Mouse (Mus musculus) macrophage (primary cell): ENCODE measurements at regions not wholly inside any gene's neighbourhood (a gene's known extent, or its start where the extent isn't known, plus 50 kb on each side); places are given as distances from the start of the nearest gene placed in this dataset.

Experiments used
- H3K27ac ChIP-seq: fragments of 350-480 bp; formaldehyde crosslinking; 2 replicates; pipeline ENCODE4 v1.9.0; 2021
- H3K36me3 ChIP-seq: fragments of 350-480 bp; formaldehyde crosslinking; 2 replicates; pipeline ENCODE4 v1.9.0; 2021; ENCODE audit errors: inconsistent target
- H3K4me3 ChIP-seq: fragments of 350-480 bp; formaldehyde crosslinking; 2 replicates; pipeline ENCODE4 v1.9.0; 2021; ENCODE audit errors: inconsistent target
- H3K79me2 ChIP-seq: fragments of 350-480 bp; formaldehyde crosslinking; 2 replicates; pipeline ENCODE4 v1.9.0; 2021; ENCODE audit errors: inconsistent target
- WGBS: methylation state at CpG from one replicate; pipeline ENCODE4 v1.1.7; 2026; ENCODE audit warnings: inconsistent platforms; ENCODE audit not compliant: missing documents; 5-methylcytosine and 5-hydroxymethylcytosine counted together

DNA sequence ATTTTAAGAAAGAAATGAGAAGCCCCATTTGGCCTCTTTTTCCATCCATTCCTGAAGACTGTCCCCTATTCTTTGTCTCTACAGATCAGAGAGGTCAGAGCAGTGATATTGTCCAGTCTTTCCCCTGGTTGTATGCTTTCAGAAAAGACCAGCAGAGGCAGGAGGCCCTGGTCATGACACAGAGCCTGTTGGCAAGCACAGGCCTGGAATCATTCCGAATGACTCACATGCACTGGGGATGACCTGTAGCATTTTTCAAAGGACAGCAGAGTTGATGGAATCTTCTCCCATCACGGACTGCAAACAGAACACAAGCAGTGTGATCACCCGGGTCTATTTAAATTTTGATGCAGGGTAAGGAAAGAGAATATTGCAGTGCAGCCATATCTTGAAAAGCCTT lies 50.2 kb upstream of the Nxt1 start:
- Histone ChIP-seq H3K4me3 (no peak overlapping the region), H3K36me3 (no peaks in the 10 kb centered on the region), H3K27ac (no peak overlapping the region), H3K79me2 (no peaks in the 10 kb centered on the region)
- 100% methylated on average over 3 of the region's 3 CpGs for WGBS

DNA sequence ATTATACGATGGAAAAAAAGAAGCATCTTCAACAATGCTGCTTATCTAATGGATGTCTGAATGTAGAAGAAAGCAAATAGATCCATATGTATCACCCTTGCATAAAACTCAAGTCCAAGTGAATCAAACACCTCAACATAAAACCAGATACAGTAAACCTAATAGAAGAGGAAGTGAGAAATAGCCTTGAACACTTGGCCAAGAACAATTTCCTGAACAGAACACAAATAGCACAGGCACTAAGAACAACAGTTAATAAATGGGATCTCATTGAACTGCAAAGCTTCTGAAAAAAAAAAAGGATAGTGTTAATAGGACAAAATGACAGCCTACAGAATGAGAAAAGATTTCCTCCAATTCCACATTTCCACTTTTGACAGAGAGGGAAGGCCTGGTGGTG lies 60.5 kb upstream of the Nxt1 start:
- Histone ChIP-seq H3K27ac (no peak overlapping the region), H3K79me2 (no peaks in the 10 kb centered on the region), H3K36me3 (no peaks in the 10 kb centered on the region), H3K4me3 (no peak overlapping the region)
- 89% methylated on average over 1 of the region's 1 CpGs for WGBS

DNA sequence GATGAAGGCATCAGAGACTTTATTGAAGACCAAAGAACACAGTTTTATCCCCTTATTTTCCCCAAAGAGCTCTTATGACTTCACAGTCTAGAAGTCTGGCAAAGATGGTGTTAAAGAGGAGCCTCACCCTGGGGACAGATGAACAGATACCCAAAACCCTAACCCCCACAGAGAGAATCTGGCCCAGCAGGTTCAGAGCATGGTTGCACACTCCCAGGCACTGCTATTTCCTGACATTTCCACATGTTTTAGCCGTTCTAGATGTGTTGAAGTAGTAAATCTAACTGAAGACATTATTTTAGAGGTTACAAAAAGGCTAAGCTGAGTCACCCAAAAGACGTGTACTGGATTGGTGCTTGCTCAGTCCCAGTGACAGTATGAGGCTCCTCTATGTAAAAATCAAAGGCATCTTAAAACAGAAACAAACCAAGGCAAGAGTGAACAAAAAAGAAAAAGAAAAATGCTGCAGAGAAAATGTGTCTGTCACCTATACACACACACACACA lies 66.9 kb upstream of the Nxt1 start:
- no peak overlapping the region for H3K27ac ChIP-seq
- H3K36me3 ChIP-seq, result no peaks in the 10 kb centered on the region
- no peaks in the 10 kb centered on the region for H3K79me2 ChIP-seq
- H3K4me3 ChIP-seq, result no peak overlapping the region
- 31% methylated on average over 2 of the region's 2 CpGs for WGBS

DNA sequence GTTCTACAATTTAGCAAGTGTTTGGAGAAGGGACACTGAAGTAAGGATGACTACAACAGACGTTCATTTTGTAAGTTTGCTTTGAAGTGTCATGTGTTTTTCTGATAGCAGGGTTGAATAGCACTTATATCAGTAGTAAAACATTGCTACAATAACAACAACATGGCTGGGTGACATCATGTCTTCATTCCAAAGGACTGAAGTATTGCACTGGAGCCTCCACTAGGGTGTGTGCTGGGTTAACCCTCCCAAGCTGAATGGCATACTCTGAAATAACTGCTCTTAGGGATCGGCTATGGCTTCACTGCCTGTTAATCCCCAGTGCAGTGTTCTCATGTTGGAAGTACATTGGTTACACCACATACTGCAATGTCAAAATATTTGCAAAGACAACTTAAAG lies 68.5 kb upstream of the Nxt1 start:
- Histone ChIP-seq H3K4me3 (no peak overlapping the region), H3K36me3 (no peaks in the 10 kb centered on the region), H3K79me2 (no peaks in the 10 kb centered on the region), H3K27ac (no peak overlapping the region)
- 89% methylated on average over 2 of the region's 2 CpGs for WGBS

DNA sequence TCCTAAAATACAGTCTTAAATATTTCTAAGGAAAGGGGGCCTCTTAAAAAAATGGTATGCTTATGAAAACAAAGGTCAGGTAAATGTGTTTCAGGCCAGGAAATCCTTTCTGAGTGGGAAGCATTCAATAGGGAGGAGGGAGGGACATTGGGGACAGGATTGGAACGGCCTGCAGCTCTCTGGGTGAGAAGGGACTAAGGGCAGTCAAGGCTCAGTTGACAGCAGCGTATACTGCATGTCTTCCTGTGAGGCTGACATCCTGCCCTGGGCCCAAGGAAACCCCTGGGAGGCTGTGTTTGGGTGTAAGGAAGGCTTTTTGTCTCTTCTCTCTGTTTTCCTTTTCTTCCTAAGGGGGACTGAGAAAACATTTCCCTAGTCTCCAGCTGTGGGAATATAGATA lies 69.1 kb upstream of the Nxt1 start:
- Histone ChIP-seq H3K79me2 (no peaks in the 10 kb centered on the region), H3K27ac (no peak overlapping the region), H3K4me3 (no peak overlapping the region), H3K36me3 (no peaks in the 10 kb centered on the region)
- WGBS, result 85% methylated on average over 2 of the region's 2 CpGs

DNA sequence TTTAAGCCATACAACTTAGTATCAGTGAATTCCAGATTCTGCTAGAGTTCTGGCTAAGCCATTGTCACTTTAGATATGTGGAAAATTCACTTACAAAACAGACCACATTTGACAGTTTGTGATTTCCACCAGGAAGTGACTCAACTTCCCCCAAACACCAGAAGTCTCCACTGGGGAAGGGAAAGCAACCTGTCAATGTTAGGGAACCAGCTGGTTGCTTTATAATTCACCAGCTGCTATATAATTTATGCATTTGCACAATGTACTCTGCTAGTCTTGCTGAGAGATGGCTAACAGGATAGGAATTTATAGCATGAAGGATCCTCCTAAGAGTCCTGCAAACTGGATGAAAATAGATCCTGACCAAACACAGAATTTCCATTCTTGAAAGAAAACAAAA lies 72.9 kb upstream of the Nxt1 start:
- Histone ChIP-seq H3K36me3 (no peaks in the 10 kb centered on the region), H3K4me3 (no peak overlapping the region), H3K79me2 (no peaks in the 10 kb centered on the region), H3K27ac (0 out of 2 replicates have a peak overlapping the region, but pooled peaks have one; percentile 24)

DNA sequence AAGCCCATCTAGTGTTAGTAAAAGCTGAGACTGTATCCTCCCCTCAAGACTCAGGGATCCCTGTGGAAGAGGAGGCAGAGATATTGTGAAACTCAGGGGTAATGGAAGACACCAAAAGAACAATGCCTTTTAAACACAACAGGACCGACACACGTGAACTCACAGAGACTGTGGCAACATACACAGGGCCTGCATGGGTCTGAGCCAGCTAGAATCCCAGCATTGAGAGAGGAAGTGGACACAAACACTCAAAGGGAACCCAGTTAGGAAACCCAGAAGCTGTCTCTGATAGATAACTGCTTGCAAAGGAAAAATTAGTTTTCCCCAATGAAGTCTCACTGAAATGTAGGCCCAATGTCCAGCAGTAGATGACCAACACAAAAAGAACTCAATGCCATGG lies 75.4 kb upstream of the Nxt1 start:
- 31% methylated on average over 2 of the region's 2 CpGs for WGBS
- no peak overlapping the region for H3K4me3 ChIP-seq

DNA sequence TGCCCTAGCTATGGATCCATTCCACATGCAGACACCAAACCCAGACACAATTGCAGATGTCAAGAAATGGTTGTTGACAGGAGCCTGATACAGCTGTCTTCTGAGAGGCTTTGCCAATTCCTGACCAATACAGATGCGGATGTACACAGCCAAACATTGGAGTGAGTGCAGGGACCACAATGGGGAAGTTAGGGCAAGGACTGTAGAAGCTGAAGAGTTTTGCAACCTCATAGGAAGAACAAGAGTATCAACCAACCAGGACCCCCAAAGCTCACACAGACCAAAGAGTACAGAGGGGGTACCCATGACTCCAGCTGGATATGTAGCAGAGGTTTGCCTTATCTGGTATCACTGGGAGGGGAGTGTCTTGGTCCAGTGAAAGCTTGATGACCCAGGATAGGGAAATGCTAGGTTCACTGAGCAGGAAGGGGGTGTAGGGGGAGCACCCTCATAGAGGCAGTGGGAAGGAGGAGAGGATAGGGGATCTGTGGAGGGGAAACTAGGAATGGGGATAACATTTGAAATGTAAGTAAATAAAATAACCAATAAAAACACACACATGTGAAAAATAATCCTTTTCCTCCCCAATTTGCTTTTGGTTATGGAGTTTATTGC lies 86.6 kb upstream of the Nxt1 start:
- Histone ChIP-seq H3K27ac (no peak overlapping the region), H3K4me3 (no peak overlapping the region), H3K79me2 (no peaks in the 10 kb centered on the region), H3K36me3 (no peaks in the 10 kb centered on the region)
- 0% methylated on average over 1 of the region's 1 CpGs for WGBS

More for the DNA sequence above, 75.4 kb upstream of the Nxt1 start:
- Histone ChIP-seq H3K36me3 (no peaks in the 10 kb centered on the region), H3K27ac (no peak overlapping the region), H3K79me2 (no peaks in the 10 kb centered on the region)

DNA sequence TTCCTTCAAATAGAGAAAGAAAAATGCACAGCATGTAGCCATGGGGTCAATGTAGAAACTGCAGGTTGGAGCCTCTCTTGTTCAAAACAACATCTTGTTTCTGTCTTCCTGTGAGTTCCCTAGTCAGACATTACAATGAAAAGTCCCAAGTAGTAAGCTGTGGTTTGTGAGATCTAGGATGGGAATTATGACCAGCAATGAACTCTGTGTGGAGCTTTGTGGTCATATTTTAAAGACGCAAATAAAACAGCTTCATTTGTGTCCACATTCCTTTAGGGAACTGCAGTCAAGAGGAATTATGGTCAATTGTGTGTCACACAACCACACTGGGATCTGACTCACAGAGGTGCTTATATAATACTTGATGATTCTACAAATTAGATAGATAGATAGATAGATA lies 90.2 kb upstream of the Nxt1 start:
- no peaks in the 10 kb centered on the region for H3K36me3 ChIP-seq
- no peak overlapping the region for H3K4me3 ChIP-seq
- no peaks in the 10 kb centered on the region for H3K79me2 ChIP-seq
- 79% methylated on average over 1 of the region's 1 CpGs for WGBS
- no peak overlapping the region for H3K27ac ChIP-seq

DNA sequence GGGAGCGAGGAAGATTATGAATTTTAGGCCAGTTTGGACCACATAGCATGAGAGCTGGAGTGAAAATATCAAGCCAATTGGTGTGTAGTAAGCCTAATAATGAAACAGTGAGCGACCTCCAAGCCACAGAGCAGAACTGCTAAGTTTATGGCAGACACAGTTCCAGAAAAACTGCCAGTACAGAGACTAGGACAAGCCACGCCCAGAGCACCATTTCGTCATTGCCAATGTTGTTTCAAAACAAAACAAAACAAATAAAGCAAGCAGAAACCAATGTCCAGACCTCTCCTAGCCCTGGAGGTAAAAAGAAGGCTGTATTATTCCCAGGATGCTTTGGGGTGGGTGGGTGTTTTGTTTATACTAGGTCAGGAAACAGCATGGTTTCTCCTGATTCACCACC lies 90.7 kb upstream of the Nxt1 start:
- H3K4me3 ChIP-seq, result no peak overlapping the region
- no peaks in the 10 kb centered on the region for H3K79me2 ChIP-seq
- no peak overlapping the region for H3K27ac ChIP-seq
- H3K36me3 ChIP-seq, result no peaks in the 10 kb centered on the region
- 70% methylated on average over 4 of the region's 4 CpGs for WGBS

DNA sequence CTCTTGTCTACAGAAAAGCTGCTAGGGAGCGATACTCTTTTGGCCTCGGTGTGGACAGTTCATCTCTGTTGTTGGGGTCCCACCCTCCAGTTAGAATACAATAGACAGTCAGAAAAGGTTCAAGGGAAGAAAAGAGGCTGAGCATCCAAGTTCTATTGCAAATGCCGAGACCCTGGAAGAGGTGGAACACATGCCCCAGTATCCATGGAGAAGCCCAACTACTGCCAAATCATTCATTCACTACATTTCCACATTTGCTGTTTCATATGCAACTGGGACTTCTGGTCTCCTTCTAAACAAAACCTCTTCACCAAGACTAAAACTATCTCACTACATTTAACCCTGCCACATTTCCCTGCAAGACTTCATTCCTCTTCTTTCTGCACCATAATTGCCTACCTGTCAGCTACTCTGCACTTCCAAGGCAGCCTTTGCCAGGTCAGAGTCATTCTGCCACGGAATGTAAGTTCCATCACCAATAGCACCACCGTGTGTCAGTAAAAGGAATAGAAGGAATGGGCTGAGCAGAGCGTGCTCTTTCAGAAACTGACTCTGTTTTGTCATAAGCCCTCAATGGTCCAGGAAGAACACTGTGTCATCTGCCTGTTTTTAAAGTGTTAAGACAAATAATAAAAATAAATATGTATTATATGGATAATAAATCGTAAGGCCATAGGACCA lies 92.0 kb upstream of the Nxt1 start:
- H3K36me3 ChIP-seq, result no peaks in the 10 kb centered on the region
- no peaks in the 10 kb centered on the region for H3K79me2 ChIP-seq
- no peak overlapping the region for H3K4me3 ChIP-seq
- H3K27ac ChIP-seq, result no peak overlapping the region
- 45% methylated on average over 7 of the region's 7 CpGs for WGBS

DNA sequence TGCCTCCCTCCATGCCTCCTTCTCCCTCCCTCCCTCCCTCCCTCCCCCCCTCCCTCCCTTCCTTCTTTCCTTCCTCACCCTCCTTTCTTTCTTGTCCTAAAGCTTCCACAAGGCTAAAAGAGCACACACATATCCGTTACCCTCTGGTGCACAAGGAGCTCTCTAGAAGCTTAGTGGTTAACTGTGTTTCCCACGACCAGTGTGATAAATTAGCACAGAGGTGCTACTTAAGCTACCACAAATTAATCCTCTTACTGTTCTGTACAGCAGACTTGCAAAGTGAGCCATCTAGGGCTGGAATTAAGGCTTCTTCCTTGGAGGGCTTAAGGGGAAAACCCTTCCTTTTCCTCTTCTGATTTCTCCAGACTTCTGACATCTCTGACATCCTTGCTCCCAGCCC lies 92.8 kb upstream of the Nxt1 start:
- no peak overlapping the region for H3K27ac ChIP-seq
- WGBS, result 61% methylated on average over 2 of the region's 2 CpGs
- H3K36me3 ChIP-seq, result no peaks in the 10 kb centered on the region
- no peak overlapping the region for H3K4me3 ChIP-seq
- no peaks in the 10 kb centered on the region for H3K79me2 ChIP-seq

DNA sequence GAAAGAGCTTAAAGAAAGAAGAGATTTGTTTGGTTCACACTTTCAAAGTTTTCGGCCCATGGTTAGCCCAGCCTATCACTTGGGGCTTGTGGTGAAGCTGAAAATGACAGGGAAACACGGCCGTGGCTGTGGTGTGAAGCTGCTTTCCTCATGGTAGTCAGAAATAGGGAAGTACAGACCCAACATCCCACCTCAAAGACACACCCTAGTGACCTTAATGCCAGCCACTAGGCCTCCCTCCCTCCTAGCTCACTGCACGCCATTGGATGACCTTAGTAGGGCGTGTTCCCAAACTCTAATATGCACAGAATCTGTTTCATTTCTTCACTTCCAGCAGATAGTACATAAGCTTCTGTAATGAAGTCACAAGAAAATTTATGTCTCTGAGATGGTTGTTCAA lies 93.4 kb upstream of the Nxt1 start:
- no peak overlapping the region for H3K27ac ChIP-seq
- H3K79me2 ChIP-seq, result no peaks in the 10 kb centered on the region
- WGBS, result 22% methylated on average over 4 of the region's 5 CpGs
- no peak overlapping the region for H3K4me3 ChIP-seq
- H3K36me3 ChIP-seq, result no peaks in the 10 kb centered on the region

DNA sequence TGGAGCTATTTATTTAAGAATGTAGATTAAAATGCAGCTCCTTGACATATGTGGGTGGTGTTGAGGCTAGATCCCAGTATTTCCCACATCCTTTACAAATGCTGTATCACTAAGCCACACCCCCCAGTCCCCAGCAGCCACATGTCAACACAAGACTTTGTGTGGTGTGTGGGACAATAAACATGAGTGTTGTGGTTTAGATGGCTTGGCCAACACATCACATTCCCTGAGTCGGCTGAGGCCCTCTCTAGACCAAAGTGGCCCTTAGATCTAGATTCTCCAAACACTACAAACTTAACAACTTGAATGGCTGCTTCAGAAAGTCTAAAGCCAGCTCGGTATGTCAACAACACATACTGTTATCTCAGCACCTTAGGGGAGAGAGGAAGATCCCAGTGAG lies 94.2 kb upstream of the Nxt1 start:
- 49% methylated on average over 2 of the region's 2 CpGs for WGBS
- Histone ChIP-seq H3K79me2 (no peaks in the 10 kb centered on the region), H3K27ac (no peak overlapping the region), H3K4me3 (no peak overlapping the region), H3K36me3 (no peaks in the 10 kb centered on the region)

DNA sequence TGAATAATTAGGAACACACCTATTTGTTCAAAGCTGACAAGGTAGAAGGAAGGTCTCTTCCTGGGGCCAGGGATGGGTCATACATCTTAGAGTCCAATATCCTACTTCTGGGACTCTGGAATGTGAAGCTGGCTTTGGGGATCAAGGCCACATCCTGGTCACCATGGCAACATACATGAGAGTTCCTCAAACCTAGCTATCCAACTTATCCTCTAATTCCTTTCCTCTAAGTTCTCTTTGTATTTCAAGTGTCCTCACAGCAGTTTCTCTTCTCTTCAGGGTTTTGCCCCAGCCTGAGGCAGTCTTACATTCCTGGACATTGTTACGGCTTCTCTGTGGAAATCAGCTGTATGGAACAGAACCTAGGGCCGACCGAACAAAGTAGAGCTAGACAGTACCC lies 97.0 kb upstream of the Nxt1 start:
- WGBS, result 51% methylated on average over 3 of the region's 3 CpGs
- no peaks in the 10 kb centered on the region for H3K79me2 ChIP-seq
- H3K27ac ChIP-seq, result no peak overlapping the region
- no peak overlapping the region for H3K4me3 ChIP-seq
- H3K36me3 ChIP-seq, result no peaks in the 10 kb centered on the region

DNA sequence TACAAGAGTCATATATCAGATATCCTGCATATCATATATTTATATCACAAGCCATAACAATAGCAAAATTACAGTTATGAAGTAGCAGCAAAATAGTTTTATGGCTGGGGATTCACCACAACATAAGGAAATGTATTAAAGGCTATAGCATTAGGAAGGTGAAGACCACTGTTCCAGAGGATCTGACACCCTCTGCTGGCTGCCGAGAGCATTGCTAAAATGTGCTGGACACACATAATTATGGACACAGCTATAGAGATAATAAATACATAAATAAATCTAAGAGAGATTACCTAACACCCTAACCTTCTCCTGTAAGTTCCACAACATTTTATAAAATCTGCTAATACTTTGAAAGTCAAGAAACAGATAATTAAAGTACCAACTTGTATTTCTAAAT lies 100.2 kb upstream of the Nxt1 start:
- Histone ChIP-seq H3K79me2 (no peaks in the 10 kb centered on the region), H3K27ac (no peak overlapping the region), H3K36me3 (no peaks in the 10 kb centered on the region), H3K4me3 (no peak overlapping the region)
- WGBS, result 15% methylated on average over 1 of the region's 1 CpGs
